Mouse (Mus musculus) small intestine, adult 2 months (tissue): ENCODE measurements around the gene Gm9913.

ENCODE experiments used
- CTCF ChIP-seq: fragments of 200-500 bp; IDR thresholded peaks from 2 replicates; pipeline ENCODE4 v1.5.1; 2012; ENCODE audit warnings: low read depth, mild to moderate bottlenecking, control low read depth, inconsistent platforms, low read length, moderate library complexity, mixed read lengths; ENCODE audit not compliant: insufficient replicate concordance, insufficient read length; ENCODE audit errors: extremely low read depth
- POLR2A ChIP-seq: fragments of 200-500 bp; IDR thresholded peaks from 2 replicates; pipeline ENCODE4 v1.6.1; 2012; ENCODE audit warnings: low read depth, mild to moderate bottlenecking, control low read depth, inconsistent platforms, low read length, moderate library complexity

DNA sequence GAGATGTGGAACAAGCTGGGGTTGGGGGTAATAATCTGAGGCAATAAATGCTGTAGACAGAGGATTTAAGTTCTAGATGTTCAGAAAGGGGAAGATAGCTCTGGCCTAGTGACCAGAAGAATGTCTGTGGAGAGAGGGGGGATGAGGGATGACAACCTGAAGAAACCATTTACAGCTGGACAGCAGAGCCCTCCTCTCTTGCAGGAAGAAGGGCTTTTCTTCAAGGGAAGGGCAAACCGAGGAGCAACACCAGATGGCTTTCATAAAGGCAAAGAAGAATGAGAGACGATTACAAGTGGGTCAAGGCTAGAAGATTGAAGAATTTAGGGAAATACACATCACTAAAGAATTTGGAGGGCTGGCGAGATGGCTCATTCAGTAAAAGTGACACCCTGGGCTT, 9.5 kb downstream of the Gm9913 start:
- TF ChIP-seq CTCF (no peak), POLR2A (no peak)
